Mouse (Mus musculus): Measurements from ENCODE around the gene Fblim1.

The Fblim1 gene

GRCm38 (mm10) chr4:141624983-141625773 lies 19.3 kb upstream of the Fblim1 start:
- DNase-seq, result peak; percentile 46

DNA sequence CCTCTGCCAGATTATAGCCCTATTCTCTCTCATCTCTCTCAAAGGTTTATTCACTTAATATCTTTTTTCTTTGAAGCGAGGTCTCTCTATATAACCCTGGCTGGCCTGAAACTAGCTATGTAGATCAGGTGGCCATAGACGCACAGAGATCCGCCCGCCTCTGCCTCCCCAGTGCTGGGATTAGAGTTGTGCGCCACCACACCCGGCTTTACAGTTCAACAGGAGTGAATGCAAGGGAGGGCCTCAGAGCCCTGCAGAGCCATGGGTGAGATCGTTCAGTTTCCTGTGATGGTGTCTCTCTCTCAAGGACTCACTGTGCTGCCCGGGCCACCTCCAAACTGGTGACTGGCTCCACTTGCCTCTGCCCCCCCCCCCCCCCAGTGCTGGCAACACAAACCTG lies 18.2 kb upstream of the Fblim1 start:
- no peak for DNase-seq

GRCm38 (mm10) chr4:141623666-141624065 lies 17.8 kb upstream of the Fblim1 start, which contains the start of gene Slc25a34:
Gene Slc25a34 (minus strand): TSS chr4:141623821.
- peak; percentile 49 for DNase-seq

DNA sequence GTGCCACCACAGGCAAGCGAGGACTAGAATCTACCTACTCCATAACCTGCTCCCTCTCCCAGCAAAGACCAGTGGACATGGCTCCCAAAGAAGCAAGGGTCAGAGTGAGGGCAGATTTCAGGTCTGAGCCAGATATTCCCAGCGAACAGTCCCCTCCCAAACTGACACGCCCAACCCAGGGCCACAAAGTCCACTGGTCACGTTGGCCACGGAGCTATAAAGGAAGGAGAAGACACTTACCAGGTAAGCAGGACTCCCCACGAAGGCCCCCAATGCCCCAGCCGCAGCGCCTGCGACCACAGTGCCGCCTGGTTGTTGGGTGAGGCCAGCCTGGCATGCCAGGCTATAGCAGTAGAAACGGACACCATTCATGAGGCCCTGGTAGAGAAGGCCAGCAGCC lies 17.1 kb upstream of the Fblim1 start:
- DNase-seq, result no peak

DNA sequence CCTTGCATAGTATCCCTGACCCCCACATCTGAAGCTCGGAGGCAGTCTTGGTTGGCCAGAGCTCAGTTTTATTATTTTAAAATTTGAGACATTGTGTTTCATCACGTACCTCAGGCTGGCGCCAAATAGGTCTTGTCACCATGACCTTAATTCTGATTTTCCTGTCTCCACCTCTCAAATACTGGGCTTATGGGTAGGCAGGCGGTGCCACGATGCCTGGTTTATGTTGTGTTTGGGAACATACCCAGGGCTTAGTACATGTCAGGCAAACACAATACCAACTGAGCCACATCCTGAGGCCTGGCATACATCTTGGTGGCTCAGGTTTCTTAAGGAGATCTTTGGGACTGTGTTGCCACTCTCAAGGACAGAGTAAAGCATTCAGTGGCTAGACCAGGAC lies 16.7 kb upstream of the Fblim1 start:
- DNase-seq, result no peak

- no peak for DNase-seq
These were observed 16.2 kb upstream of the Fblim1 start for GRCm38 (mm10) chr4:141622091-141622490.

DNA sequence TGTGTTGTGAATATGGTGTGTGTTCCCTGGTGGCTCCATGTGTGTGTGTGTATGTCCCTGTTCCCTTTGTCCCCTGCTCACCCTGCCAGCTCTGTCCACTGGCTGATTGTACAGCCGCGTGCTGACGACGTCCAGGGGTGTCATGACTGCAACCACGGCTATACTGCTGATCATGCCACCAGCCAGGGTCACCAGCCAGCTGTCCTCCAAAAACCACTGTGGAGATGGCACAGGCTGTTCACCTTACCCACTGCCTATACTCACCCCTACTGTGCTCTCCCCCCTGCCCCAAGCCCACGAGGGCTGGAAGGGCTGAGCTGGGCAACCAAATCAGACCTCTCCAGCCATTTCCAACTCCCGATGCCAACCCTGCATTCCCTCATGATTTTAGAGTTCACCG lies 15.4 kb upstream of the Fblim1 start:
- no peak for DNase-seq

- no peak for DNase-seq
These were observed 13.5 kb upstream of the Fblim1 start for GRCm38 (mm10) chr4:141619299-141619883.

DNA sequence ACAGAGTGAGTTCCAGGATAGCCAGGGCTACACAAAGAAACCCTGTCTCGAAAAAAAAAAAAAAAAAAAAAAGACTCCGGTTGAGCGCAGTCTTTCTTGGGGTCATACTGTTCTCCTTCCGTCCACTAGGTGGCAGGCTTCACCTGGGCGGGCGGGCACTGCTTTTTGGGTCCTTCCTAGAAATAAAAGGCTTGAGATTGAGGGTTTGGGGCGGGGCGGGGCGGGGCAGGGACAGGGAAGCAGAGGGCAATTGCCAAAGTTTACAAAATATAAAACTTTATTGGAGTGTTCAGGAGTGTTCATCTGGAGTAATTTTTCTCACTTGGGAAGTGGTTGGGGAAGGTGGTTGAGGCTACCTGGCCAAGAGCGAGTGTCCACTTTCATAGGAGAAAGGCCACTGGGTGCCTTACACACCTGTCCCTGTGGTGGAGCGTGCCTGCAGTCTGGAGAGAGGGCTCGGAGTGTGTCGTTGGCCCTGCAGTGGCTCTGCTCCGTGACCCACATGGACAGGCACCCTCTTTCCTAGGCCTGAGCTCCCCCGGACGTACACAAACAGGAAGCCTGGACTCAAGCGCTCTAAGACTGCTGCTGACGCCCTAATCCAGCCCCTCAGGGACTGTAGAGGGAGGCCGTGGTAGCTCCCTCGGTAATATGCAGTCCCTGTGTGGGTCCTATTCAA lies 12.8 kb upstream of the Fblim1 start, which contains the start of gene Tmem82:
TSS of gene Tmem82 (minus strand) at position 69 of the 679 bp plus-strand sequence.
- DNase-seq, result peak; percentile 67

- DNase-seq, result peak; percentile 62
These were observed 12.1 kb upstream of the Fblim1 start for GRCm38 (mm10) chr4:141617863-141618564.

DNA sequence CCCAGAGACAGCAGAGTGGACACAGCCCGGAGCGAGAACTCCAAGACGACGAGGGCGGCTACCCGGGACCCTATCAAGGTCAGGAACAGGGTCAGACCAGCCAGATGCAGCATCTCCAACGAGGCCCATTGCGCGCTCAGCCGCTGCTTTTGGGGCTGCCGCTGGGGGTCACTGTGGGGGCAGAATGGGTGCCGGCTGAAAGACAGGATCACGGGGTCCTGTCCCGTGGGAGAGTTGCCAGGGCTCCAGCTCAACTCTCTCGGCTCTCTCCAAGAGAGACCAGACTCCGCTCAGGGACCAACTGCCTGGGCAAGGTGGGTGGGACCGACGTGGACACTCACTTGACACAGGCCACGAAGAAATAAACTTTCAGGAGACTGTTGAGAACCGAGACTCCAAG lies 11.4 kb upstream of the Fblim1 start:
- DNase-seq, result peak; percentile 64

DNA sequence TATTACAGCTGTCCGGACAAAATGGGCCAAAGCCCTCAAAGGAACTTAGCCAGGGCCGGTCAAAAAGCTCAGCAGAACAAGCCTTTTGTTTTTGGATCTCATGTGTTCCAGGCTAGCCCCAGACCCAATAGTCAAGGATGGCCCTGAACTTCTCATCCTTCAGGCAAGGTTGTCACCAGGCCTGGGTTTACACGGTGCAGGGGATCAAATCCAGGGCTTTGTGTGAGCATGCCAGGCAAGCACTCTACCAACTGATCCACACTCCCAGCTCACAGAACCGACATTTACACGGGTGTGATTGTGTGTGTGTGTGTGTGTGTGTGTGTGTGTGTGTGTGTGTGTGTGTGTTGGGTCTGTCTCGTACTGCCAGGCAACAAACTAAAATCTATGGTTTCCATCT lies 10.9 kb upstream of the Fblim1 start:
- no peak for DNase-seq

GRCm38 (mm10) chr4:141614946-141615345 lies 9.1 kb upstream of the Fblim1 start:
- no peak for DNase-seq

DNA sequence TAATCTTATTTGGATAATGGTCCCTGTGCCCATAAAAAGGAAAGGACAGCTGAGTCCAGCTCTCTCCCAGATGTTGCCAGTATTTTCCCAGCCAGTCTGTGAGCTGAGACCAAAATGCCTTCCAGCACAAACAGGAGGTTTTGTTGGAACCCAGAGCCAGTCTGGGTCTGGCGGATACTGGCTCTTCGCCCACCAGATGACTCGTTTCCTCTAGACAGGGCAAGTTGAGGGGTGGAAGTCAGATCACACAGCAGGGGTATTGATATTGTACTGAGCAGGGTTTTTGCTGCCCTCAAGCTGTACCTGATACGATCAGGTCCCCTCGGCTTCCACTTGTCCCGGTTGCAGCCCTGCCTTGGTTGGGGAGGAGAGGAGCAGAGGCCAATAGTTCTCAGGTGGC lies 3.6 kb upstream of the Fblim1 start:
- DNase-seq, result no peak

GRCm38 (mm10) chr4:141605421-141605820 lies 475 bp downstream of the Fblim1 start:
- no peak for DNase-seq

GRCm38 (mm10) chr4:141604493-141604892 lies 1.4 kb downstream of the Fblim1 start:
- no peak for DNase-seq

GRCm38 (mm10) chr4:141603921-141604320 lies 2.0 kb downstream of the Fblim1 start:
- DNase-seq, result no peak

DNA sequence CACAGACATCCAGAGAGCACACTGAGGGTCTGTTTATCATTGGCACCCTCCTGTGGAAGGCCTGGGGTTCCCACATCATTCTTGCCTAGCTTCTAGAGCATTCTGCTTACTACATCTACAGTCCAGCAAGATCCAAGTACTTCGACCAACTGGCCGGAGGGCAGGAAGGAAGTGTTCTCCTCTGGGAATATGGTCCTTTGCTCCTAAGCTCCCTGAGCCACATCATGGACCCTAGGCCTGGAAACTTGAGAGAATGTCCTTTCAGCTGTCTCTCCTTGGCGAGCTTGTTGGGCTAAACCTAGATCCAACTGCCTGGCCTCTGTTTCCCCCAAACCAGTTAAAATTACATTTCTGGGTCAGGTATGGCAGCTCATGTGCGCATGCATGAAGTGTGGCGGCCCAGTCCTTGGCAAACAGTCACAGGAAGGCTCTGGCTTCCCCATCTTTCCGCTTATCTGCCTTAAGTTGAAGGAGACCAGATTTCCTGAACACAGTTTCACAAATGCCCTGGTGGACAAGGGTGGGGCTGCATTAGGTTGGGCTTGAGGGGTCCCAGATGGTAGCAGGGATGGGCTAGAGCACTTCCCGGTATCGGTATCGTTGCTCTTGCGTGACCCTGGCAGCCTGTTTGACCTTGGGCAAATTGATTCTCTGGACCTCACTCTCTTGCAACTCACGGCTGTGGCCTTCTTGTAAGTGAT lies 3.2 kb downstream of the Fblim1 start:
- DNase-seq, result no peak

DNA sequence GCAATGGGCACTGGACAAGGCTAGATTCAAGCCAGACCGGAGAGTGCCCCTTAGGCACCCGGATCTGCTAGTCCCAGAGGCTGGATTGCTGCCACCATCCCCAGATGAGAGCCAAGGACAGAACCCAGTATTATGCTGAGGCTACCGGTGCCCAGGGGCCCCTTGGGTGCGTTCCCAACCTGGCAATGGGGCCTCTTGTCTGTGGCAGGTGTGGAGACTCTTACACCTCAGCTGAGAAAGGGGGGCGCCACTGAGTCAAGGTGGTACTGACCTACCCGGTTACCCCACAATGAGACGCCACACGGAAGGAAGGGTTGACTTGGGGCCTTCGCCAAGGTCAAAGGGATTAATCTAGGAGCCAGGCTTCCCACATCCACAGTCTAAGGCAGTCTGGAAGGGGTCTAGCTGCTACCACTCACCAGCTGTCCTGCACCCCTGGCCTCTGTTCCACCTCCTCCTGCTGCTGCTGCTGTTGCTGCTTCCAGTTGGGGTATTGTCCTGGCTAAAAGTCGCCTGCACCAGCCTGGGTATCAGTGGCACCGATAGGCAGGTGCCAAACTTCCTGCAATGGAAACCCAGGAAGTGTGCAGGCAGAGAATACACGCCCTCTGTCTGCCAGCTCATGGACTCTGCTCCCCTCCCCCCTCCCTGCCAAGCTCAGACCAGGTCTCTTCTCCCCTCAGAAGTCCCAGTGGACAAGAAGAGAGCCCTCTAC lies 4.6 kb downstream of the Fblim1 start:
- DNase-seq, result no peak

- no peak for DNase-seq
These were observed 5.5 kb downstream of the Fblim1 start for GRCm38 (mm10) chr4:141600364-141600763.

DNA sequence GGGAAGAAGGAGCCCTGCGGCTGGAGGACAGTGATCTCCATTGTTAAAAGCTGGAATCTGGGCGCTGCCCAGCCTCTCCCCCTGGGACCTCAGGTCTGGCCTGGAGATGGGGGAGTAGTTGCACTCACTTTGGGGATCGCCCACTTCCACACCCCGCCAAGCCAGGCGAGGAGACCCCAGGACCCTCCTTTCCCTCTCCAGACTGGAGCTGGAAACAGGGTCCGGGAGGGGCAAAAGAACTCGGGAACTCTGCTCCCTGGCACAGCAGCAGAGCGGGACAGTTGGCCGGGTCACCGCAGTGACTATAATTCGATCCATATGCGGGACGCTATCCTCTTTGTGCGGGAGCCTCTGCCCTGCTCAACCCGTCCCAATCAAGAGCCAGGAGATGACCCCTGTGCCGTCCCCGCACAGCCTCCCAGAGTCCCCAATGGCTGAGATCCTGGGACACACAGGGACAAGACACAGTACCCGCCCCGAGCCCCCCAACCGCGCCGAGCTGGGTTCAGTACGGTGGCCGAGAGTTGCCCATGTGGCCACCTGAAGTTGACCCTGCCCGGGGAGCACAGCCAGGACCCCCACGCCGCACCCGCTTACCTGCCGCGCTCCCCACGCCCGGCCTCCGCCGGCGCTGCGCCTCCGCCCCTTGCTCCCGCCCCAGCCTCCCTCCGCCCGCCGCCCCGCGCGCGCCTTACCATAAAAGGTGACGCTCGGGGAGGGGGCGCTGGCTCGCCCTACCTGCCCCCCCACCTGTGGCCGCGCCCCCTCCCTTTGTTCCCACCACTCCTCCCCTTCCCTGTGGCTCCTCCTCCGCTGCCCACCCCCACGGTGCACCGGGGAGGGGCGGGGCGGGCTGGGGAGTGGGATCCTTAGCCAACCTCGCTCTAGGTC lies 6.4 kb downstream of the Fblim1 start:
- DNase-seq, result peak; percentile 38

Measured in liver (tissue).